In the genomic region with DNA sequence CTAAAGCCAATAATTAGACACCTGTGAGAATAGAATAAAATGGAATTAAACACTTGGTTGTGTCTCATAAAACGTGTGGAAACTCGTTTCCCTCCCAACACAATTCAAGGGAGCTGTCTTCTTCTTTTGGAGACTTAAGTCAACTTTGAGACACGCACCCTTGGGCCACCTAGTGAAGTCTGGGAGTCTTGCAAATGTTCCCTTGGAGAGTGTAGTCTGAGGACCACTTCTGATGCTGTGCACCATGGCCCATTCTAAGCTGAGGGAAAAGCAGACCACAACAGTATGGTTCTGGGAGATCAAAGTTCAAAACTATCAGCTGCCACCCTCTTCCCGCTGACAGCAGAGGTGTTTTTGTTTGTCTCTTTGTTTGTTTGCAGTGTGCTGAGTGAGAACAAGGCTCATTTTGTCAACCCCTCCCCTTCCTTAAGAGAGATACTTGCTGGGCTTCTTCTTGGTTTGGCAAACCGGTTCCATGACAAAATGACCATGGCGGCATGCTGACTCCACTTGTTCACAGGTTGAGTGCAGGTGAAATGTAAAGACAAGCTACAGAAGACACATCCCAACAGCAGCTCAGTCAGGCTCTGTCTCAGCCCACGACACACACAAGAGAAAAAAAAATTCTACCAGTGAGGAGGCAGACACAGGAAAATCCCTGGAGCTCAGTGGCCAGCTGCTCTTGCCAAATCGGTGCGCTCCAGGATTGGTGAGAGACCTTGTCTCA, we compare ENCODE assay signal across 18 mouse cellular contexts. TPM values are rescaled to one million over a fixed set of nuclear protein-coding genes. Genes with fewer than 3 reads are reported as not detected.
DNase-seq lines count a peak whose midpoint lies in the region; ATAC-seq and TF ChIP-seq lines count a peak whose summit lies in the region.
"Had no signal": no experiment of that assay in that cellular context is flagged by ENCODE, and none has a peak within 500 bp of the region (broad histone marks: within the 10 kb centered on the region; RNA-seq: fewer than 3 reads in every experiment).

No protein-coding gene starts in this region.

- 0 out of 2 replicates have a peak, but pooled peaks have one; percentile 13 for TF ChIP-seq CTCF in lung, postnatal 0 days (IDR thresholded peaks at IDR 0.05)
- TF ChIP-seq CTCF in stomach, postnatal 0 days (IDR thresholded peaks at IDR 0.05; ENCODE audit: low read depth), result no peak

- no peak overlapping the region for H3K4me3 ChIP-seq in heart, embryonic 11.5 days (ENCODE audit: low read depth, low read length)
- H3K4me3 ChIP-seq in lung, postnatal 0 days (ENCODE audit: low read depth, low read length), result no peak overlapping the region
- H3K4me3 ChIP-seq in stomach, postnatal 0 days (ENCODE audit: low read depth, low read length), result no peak overlapping the region
- H3K4me3 ChIP-seq in forebrain, embryonic 11.5 days (ENCODE audit: low read depth, low read length), result no peak overlapping the region
- H3K4me3 ChIP-seq: forebrain, embryonic 10.5 days; limb, embryonic 10.5 days; midbrain, embryonic 13.5 days had no signal

- no peak overlapping the region for H3K9ac ChIP-seq in heart, embryonic 11.5 days (ENCODE audit: low read depth, low read length)
- no peak overlapping the region for H3K9ac ChIP-seq in lung, postnatal 0 days (replicated peaks; ENCODE audit: low read depth)
- no peak overlapping the region for H3K9ac ChIP-seq in stomach, postnatal 0 days (ENCODE audit: low read length)
- H3K9ac ChIP-seq in forebrain, embryonic 11.5 days (ENCODE audit: low read length), result no peak overlapping the region
- H3K9ac ChIP-seq: midbrain, embryonic 13.5 days had no signal

- WGBS in heart, embryonic 11.5 days (ENCODE audit: insufficient replicate concordance), result 65% methylated on average over 9 of the region's 9 CpGs
- WGBS in lung, postnatal 0 days, result 54% methylated on average over 9 of the region's 9 CpGs
- WGBS in stomach, postnatal 0 days, result 55% methylated on average over 9 of the region's 9 CpGs
- WGBS in forebrain, embryonic 11.5 days, result 83% methylated on average over 9 of the region's 9 CpGs

- peaks cover 14% of the 10 kb centered on the region for H3K4me1 ChIP-seq in heart, embryonic 11.5 days (ENCODE audit: control insufficient read depth, insufficient read depth, low read length)
- peaks cover 22% of the 10 kb centered on the region for H3K4me1 ChIP-seq in lung, postnatal 0 days (ENCODE audit: insufficient read depth, low read depth, low read length)
- peaks cover 4% of the 10 kb centered on the region; the same call in 1 of the 2 replicates for H3K4me1 ChIP-seq in stomach, postnatal 0 days (replicated peaks; ENCODE audit: control insufficient read depth, insufficient read depth)
- H3K4me1 ChIP-seq in forebrain, embryonic 11.5 days (replicated peaks; ENCODE audit: control insufficient read depth, insufficient read depth, low read length), result no peaks in the 10 kb centered on the region
- H3K4me1 ChIP-seq: forebrain, embryonic 10.5 days had no signal

- TF ChIP-seq EP300 in lung, postnatal 0 days (IDR thresholded peaks at IDR 0.05), result no peak
- TF ChIP-seq EP300 in stomach, postnatal 0 days (optimal IDR thresholded peaks at IDR 0.05), result no peak

- H3K36me3 ChIP-seq in heart, embryonic 11.5 days (ENCODE audit: control insufficient read depth, insufficient read depth, low read length), result no peaks in the 10 kb centered on the region
- no peaks in the 10 kb centered on the region for H3K36me3 ChIP-seq in lung, postnatal 0 days (ENCODE audit: insufficient read depth, low read length)
- H3K36me3 ChIP-seq in stomach, postnatal 0 days (ENCODE audit: control insufficient read depth, insufficient read depth, low read length), result no peaks in the 10 kb centered on the region
- no peaks in the 10 kb centered on the region for H3K36me3 ChIP-seq in forebrain, embryonic 11.5 days (ENCODE audit: control insufficient read depth, insufficient read depth, low read length)
- H3K36me3 ChIP-seq: forebrain, embryonic 10.5 days; limb, embryonic 10.5 days; midbrain, embryonic 13.5 days had no signal

- peak overlapping the region; percentile 49; the same call in 1 of the 2 replicates for H3K4me2 ChIP-seq in heart, embryonic 11.5 days
- H3K4me2 ChIP-seq in lung, postnatal 0 days (replicated peaks; ENCODE audit: low read depth, low read length), result no peak overlapping the region
- H3K4me2 ChIP-seq in stomach, postnatal 0 days (replicated peaks; ENCODE audit: low read depth), result no peak overlapping the region
- no peak overlapping the region for H3K4me2 ChIP-seq in forebrain, embryonic 11.5 days (ENCODE audit: low read depth, low read length, severe bottlenecking)
- H3K4me2 ChIP-seq: midbrain, embryonic 13.5 days had no signal

- H3K27ac ChIP-seq in heart, embryonic 11.5 days (ENCODE audit: low read depth, low read length), result peak overlapping the region; percentile 57; the same call in 1 of the 2 replicates
- peak overlapping the region; percentile 95 for H3K27ac ChIP-seq in lung, postnatal 0 days (ENCODE audit: low read length)
- peak overlapping the region; percentile 81 for H3K27ac ChIP-seq in stomach, postnatal 0 days (replicated peaks)
- no peak overlapping the region for H3K27ac ChIP-seq in forebrain, embryonic 11.5 days (ENCODE audit: low read depth, low read length)
- H3K27ac ChIP-seq: forebrain, embryonic 10.5 days; limb, embryonic 10.5 days; midbrain, embryonic 13.5 days had no signal

- intact Hi-C loops in heart, postnatal 36 days (cut with DNase I), result no loop called here

- no peaks in the 10 kb centered on the region for H3K27me3 ChIP-seq in heart, embryonic 11.5 days (ENCODE audit: control insufficient read depth, insufficient read depth, low read length)
- no peaks in the 10 kb centered on the region for H3K27me3 ChIP-seq in lung, postnatal 0 days (replicated peaks; ENCODE audit: insufficient read depth, low read length)
- no peaks in the 10 kb centered on the region for H3K27me3 ChIP-seq in stomach, postnatal 0 days (ENCODE audit: control insufficient read depth, insufficient read depth, low read length)
- H3K27me3 ChIP-seq in forebrain, embryonic 11.5 days (ENCODE audit: control insufficient read depth, insufficient read depth, low read length), result no peaks in the 10 kb centered on the region
- H3K27me3 ChIP-seq: midbrain, embryonic 13.5 days had no signal

- no peak for ATAC-seq in heart, embryonic 11.5 days (replicated peaks; ENCODE audit: insufficient number of reproducible peaks, low FRiP score, low TSS enrichment)
- ATAC-seq in lung, postnatal 0 days, result peak; percentile 61
- no peak; the same call in 1 of the 2 replicates for ATAC-seq in stomach, postnatal 0 days (ENCODE audit: low FRiP score, low TSS enrichment)
- ATAC-seq in forebrain, embryonic 11.5 days (replicated peaks; ENCODE audit: low FRiP score), result no peak
- ATAC-seq: inflammation-experienced regulatory T-cells, adult 6 months had no signal

- no peaks in the 10 kb centered on the region for H3K9me3 ChIP-seq in heart, embryonic 11.5 days (replicated peaks; ENCODE audit: control insufficient read depth, low read length)
- H3K9me3 ChIP-seq in lung, postnatal 0 days (ENCODE audit: low read length), result no peaks in the 10 kb centered on the region
- H3K9me3 ChIP-seq in stomach, postnatal 0 days (ENCODE audit: control insufficient read depth, low read length), result no peaks in the 10 kb centered on the region
- H3K9me3 ChIP-seq in forebrain, embryonic 11.5 days (ENCODE audit: control insufficient read depth, low read length), result no peaks in the 10 kb centered on the region
- H3K9me3 ChIP-seq: forebrain, embryonic 10.5 days; limb, embryonic 10.5 days; midbrain, embryonic 13.5 days had no signal

- no peak for DNase-seq in heart, adult 9 months (ENCODE audit: low spot score in 2 of 2)
- DNase-seq in lung, postnatal 0 days (ENCODE audit: low spot score), result no peak
- DNase-seq in lung, postnatal 25 days (ENCODE audit: low spot score), result no peak
- DNase-seq in heart, postnatal 36 days, result peak; percentile 41 to 47
- no peak for DNase-seq in stomach, postnatal 0 days (ENCODE audit: low spot score)
- DNase-seq in forebrain, embryonic 11.5 days (ENCODE audit: low spot score), result no peak
- no peak for DNase-seq in retina, embryonic 14.5 days (ENCODE audit: low spot score)

RNA-seq across cellular contexts. Expression of gene Slc10a6, which starts 0.8 kb away (rescaled TPM):
- 0.19 TPM in 1 of 2 replicates, not detected in the other for polyA plus RNA-seq in heart, embryonic 11.5 days (2014; fragmentation: Nextera tagmentation; extraction: Ambion mirVana)
- 6.9 and 13.8 TPM in 2 replicates for polyA plus RNA-seq in lung, postnatal 0 days (2015; fragmentation: Nextera tagmentation; extraction: Ambion mirVana)
- 1 to 10 TPM; 5.2 to 8.0 TPM for total RNA-seq in heart, postnatal 36 days (2021)
- 30.7 and 31.8 TPM in 2 replicates for polyA plus RNA-seq in stomach, postnatal 0 days (2015; fragmentation: Nextera tagmentation; extraction: Ambion mirVana)
- not detected in 2 replicates for polyA plus RNA-seq in forebrain, embryonic 11.5 days (2014; fragmentation: Nextera tagmentation; extraction: Ambion mirVana)
- total RNA-seq: layer of hippocampus, postnatal 36 days; MEL had no signal
- polyA plus RNA-seq: forebrain, embryonic 10.5 days; limb, embryonic 10.5 days; liver, embryonic 16.5 days had no signal

RNA-seq across cellular contexts. Expression of gene 1700016H13Rik, which starts 25.8 kb away (rescaled TPM):
- polyA plus RNA-seq in heart, embryonic 11.5 days (2014; fragmentation: Nextera tagmentation; extraction: Ambion mirVana), result not detected in 2 replicates
- polyA plus RNA-seq in lung, postnatal 0 days (2015; fragmentation: Nextera tagmentation; extraction: Ambion mirVana), result 1.3 and 1.5 TPM in 2 replicates
- total RNA-seq in heart, postnatal 36 days (2021), result not detected
- polyA plus RNA-seq in stomach, postnatal 0 days (2015; fragmentation: Nextera tagmentation; extraction: Ambion mirVana), result 0.34 and 0.35 TPM in 2 replicates
- polyA plus RNA-seq in forebrain, embryonic 11.5 days (2014; fragmentation: Nextera tagmentation; extraction: Ambion mirVana), result 0.39 and 0.68 TPM in 2 replicates
- total RNA-seq: adrenal gland, postnatal 10 days; heart, postnatal 14 days; layer of hippocampus, postnatal 36 days had no signal
- polyA plus RNA-seq: inflammation-experienced regulatory T-cells, adult 6 months; liver, embryonic 16.5 days; spleen, adult 2 months had no signal

Comparison
In these comparisons a context has a peak if more than half of its experiments do, and no peak if none do; other contexts are left out.
1. DNase-seq: peak in heart, postnatal 36 days (2 of 2); none in heart, adult 9 months (0 of 2), lung, postnatal 0 days (single experiment), lung, postnatal 25 days (single experiment), stomach, postnatal 0 days (single experiment), forebrain, embryonic 11.5 days (single experiment) and retina, embryonic 14.5 days (single experiment).